Mouse (Mus musculus) thymus, adult 2 months (tissue): ENCODE measurements around the gene Gm49396.

Source experiments
- CTCF ChIP-seq: fragments of 200-500 bp; IDR thresholded peaks from 2 replicates; pipeline ENCODE4 v1.5.1; 2012; ENCODE audit warnings: mild to moderate bottlenecking, control low read depth, low read length, moderate library complexity, borderline replicate concordance; ENCODE audit not compliant: control insufficient read depth, poor library complexity, insufficient read depth; ENCODE audit errors: extremely low read depth
- POLR2A ChIP-seq: fragments of 200-500 bp; IDR thresholded peaks from 2 replicates; pipeline ENCODE4 v1.6.1; 2012; ENCODE audit warnings: mild to moderate bottlenecking, low read length, control low read depth, moderate library complexity; ENCODE audit not compliant: control insufficient read depth, poor library complexity, insufficient read depth; ENCODE audit errors: extremely low read depth

- TF ChIP-seq POLR2A (no peak), CTCF (no peak)
These were observed 30.7 kb downstream of the Gm49396 start for GRCm38 (mm10) chr7:30593579-30594509.
